Mouse (Mus musculus): ENCODE results near the gene Tspear. TPM values are rescaled to one million over a fixed set of nuclear protein-coding genes. Genes with fewer than 3 reads are reported as not detected.

Tspear gene
- polyA plus RNA-seq (2014; fragmentation: Nextera tagmentation; extraction: Ambion mirVana), result 1.4 and 1.5 TPM in 2 replicates

- H3K9ac ChIP-seq (replicated peaks; ENCODE audit: low read depth, low read length), result no peak within 1 kb of the TSS
- peaks cover 10% of the 10 kb centered on the region; the same call in 1 of the 2 replicates for H3K27me3 ChIP-seq (ENCODE audit: control insufficient read depth, insufficient read depth, low read length)
- H3K4me1 ChIP-seq (ENCODE audit: control insufficient read depth, insufficient read depth, low read length), result peaks cover 2% of the 10 kb centered on the region; the same call in 1 of the 2 replicates
- H3K27ac ChIP-seq (ENCODE audit: low read depth, low read length), result no peak within 1 kb of the TSS
- H3K4me3 ChIP-seq (ENCODE audit: low read depth, low read length), result no peak within 1 kb of the TSS
- no peak for ATAC-seq (ENCODE audit: low read depth)
- no peaks in the 10 kb centered on the region for H3K9me3 ChIP-seq (ENCODE audit: control insufficient read depth, low read length)
- no peaks in the 10 kb centered on the region for H3K36me3 ChIP-seq (ENCODE audit: control insufficient read depth, insufficient read depth, low read length)
- no peak within 1 kb of the TSS for H3K4me2 ChIP-seq (ENCODE audit: low read depth, low read length)
- 9% methylated on average over 22 of the region's 22 CpGs for WGBS
Measured at GRCm38 (mm10) chr10:77685895-77686664, at the start of gene Tspear. TSS of gene Tspear (plus strand) at chr10:77686569.

- Histone ChIP-seq H3K4me1 (ENCODE audit: control insufficient read depth, insufficient read depth, low read length) (no peaks in the 10 kb centered on the region; the same call in 1 of the 2 replicates), H3K9ac (replicated peaks; ENCODE audit: low read depth, low read length) (no peak overlapping the region), H3K9me3 (ENCODE audit: control insufficient read depth, low read length) (no peaks in the 10 kb centered on the region), H3K27ac (ENCODE audit: low read depth, low read length) (no peak overlapping the region), H3K27me3 (ENCODE audit: control insufficient read depth, insufficient read depth, low read length) (no peaks in the 10 kb centered on the region), H3K4me2 (ENCODE audit: low read depth, low read length) (no peak overlapping the region), H3K4me3 (ENCODE audit: low read depth, low read length) (no peak overlapping the region), H3K36me3 (ENCODE audit: control insufficient read depth, insufficient read depth, low read length) (peaks cover 19% of the 10 kb centered on the region)
- ATAC-seq (ENCODE audit: low read depth), result no peak
- 69% methylated on average over 6 of the region's 6 CpGs for WGBS
Measured at GRCm38 (mm10) chr10:77638956-77639355, 47.4 kb upstream of the Tspear start.

GRCm38 (mm10) chr10:77643160-77643559, 43.2 kb upstream of the Tspear start:
- H3K9me3 ChIP-seq (ENCODE audit: control insufficient read depth, low read length), result no peaks in the 10 kb centered on the region
- ATAC-seq (ENCODE audit: low read depth), result no peak

GRCm38 (mm10) chr10:77645571-77645970, 40.8 kb upstream of the Tspear start:
- Histone ChIP-seq H3K27me3 (ENCODE audit: control insufficient read depth, insufficient read depth, low read length) (no peaks in the 10 kb centered on the region), H3K4me2 (ENCODE audit: low read depth, low read length) (no peak overlapping the region), H3K36me3 (ENCODE audit: control insufficient read depth, insufficient read depth, low read length) (peaks cover 42% of the 10 kb centered on the region), H3K4me3 (ENCODE audit: low read depth, low read length) (no peak overlapping the region), H3K4me1 (ENCODE audit: control insufficient read depth, insufficient read depth, low read length) (0 out of 2 replicates have a peak, but pooled peaks cover 5% of the 10 kb centered on the region), H3K9ac (replicated peaks; ENCODE audit: low read depth, low read length) (no peak overlapping the region), H3K9me3 (ENCODE audit: control insufficient read depth, low read length) (no peaks in the 10 kb centered on the region), H3K27ac (ENCODE audit: low read depth, low read length) (no peak overlapping the region)
- ATAC-seq (ENCODE audit: low read depth), result no peak
- WGBS, result 88% methylated on average over 5 of the region's 5 CpGs

More at GRCm38 (mm10) chr10:77643160-77643559, 43.2 kb upstream of the Tspear start:
- H3K9ac ChIP-seq (replicated peaks; ENCODE audit: low read depth, low read length), result no peak overlapping the region
- H3K27ac ChIP-seq (ENCODE audit: low read depth, low read length), result no peak overlapping the region
- WGBS, result 82% methylated on average over 7 of the region's 7 CpGs
- H3K4me2 ChIP-seq (ENCODE audit: low read depth, low read length), result no peak overlapping the region
- no peak overlapping the region for H3K4me3 ChIP-seq (ENCODE audit: low read depth, low read length)
- H3K36me3 ChIP-seq (ENCODE audit: control insufficient read depth, insufficient read depth, low read length), result peaks cover 42% of the 10 kb centered on the region
- no peaks in the 10 kb centered on the region for H3K4me1 ChIP-seq (ENCODE audit: control insufficient read depth, insufficient read depth, low read length)
- H3K27me3 ChIP-seq (ENCODE audit: control insufficient read depth, insufficient read depth, low read length), result no peaks in the 10 kb centered on the region

- ATAC-seq (ENCODE audit: low read depth), result no peak
- WGBS, result 63% methylated on average over 1 of the region's 1 CpGs
Measured at GRCm38 (mm10) chr10:77647461-77647860, 38.9 kb upstream of the Tspear start.

GRCm38 (mm10) chr10:77647901-77648300, 38.5 kb upstream of the Tspear start:
- no peak overlapping the region for H3K4me2 ChIP-seq (ENCODE audit: low read depth, low read length)
- peaks cover 30% of the 10 kb centered on the region for H3K36me3 ChIP-seq (ENCODE audit: control insufficient read depth, insufficient read depth, low read length)
- no peak for ATAC-seq (ENCODE audit: low read depth)
- 88% methylated on average over 8 of the region's 8 CpGs for WGBS
- no peaks in the 10 kb centered on the region for H3K9me3 ChIP-seq (ENCODE audit: control insufficient read depth, low read length)
- 0 out of 2 replicates have a peak, but pooled peaks cover 5% of the 10 kb centered on the region for H3K4me1 ChIP-seq (ENCODE audit: control insufficient read depth, insufficient read depth, low read length)
- no peak overlapping the region for H3K4me3 ChIP-seq (ENCODE audit: low read depth, low read length)
- H3K27me3 ChIP-seq (ENCODE audit: control insufficient read depth, insufficient read depth, low read length), result no peaks in the 10 kb centered on the region
- no peak overlapping the region for H3K9ac ChIP-seq (replicated peaks; ENCODE audit: low read depth, low read length)
- no peak overlapping the region for H3K27ac ChIP-seq (ENCODE audit: low read depth, low read length)

More at GRCm38 (mm10) chr10:77647461-77647860, 38.9 kb upstream of the Tspear start:
- Histone ChIP-seq H3K27ac (ENCODE audit: low read depth, low read length) (no peak overlapping the region), H3K4me3 (ENCODE audit: low read depth, low read length) (no peak overlapping the region), H3K4me1 (ENCODE audit: control insufficient read depth, insufficient read depth, low read length) (0 out of 2 replicates have a peak, but pooled peaks cover 5% of the 10 kb centered on the region), H3K4me2 (ENCODE audit: low read depth, low read length) (no peak overlapping the region), H3K36me3 (ENCODE audit: control insufficient read depth, insufficient read depth, low read length) (peaks cover 32% of the 10 kb centered on the region), H3K9me3 (ENCODE audit: control insufficient read depth, low read length) (no peaks in the 10 kb centered on the region), H3K9ac (replicated peaks; ENCODE audit: low read depth, low read length) (no peak overlapping the region), H3K27me3 (ENCODE audit: control insufficient read depth, insufficient read depth, low read length) (no peaks in the 10 kb centered on the region)

GRCm38 (mm10) chr10:77652046-77652445, 34.3 kb upstream of the Tspear start:
- WGBS, result 91% methylated on average over 9 of the region's 9 CpGs
- no peaks in the 10 kb centered on the region for H3K27me3 ChIP-seq (ENCODE audit: control insufficient read depth, insufficient read depth, low read length)
- H3K4me3 ChIP-seq (ENCODE audit: low read depth, low read length), result no peak overlapping the region
- ATAC-seq (ENCODE audit: low read depth), result no peak
- H3K4me2 ChIP-seq (ENCODE audit: low read depth, low read length), result no peak overlapping the region
- H3K36me3 ChIP-seq (ENCODE audit: control insufficient read depth, insufficient read depth, low read length), result no peaks in the 10 kb centered on the region
- H3K27ac ChIP-seq (ENCODE audit: low read depth, low read length), result no peak overlapping the region
- H3K9ac ChIP-seq (replicated peaks; ENCODE audit: low read depth, low read length), result no peak overlapping the region
- H3K4me1 ChIP-seq (ENCODE audit: control insufficient read depth, insufficient read depth, low read length), result 0 out of 2 replicates have a peak, but pooled peaks cover 5% of the 10 kb centered on the region
- H3K9me3 ChIP-seq (ENCODE audit: control insufficient read depth, low read length), result no peaks in the 10 kb centered on the region

- no peak overlapping the region for H3K4me2 ChIP-seq (ENCODE audit: low read depth, low read length)
- 58% methylated on average over 15 of the region's 15 CpGs for WGBS
- H3K9ac ChIP-seq (replicated peaks; ENCODE audit: low read depth, low read length), result no peak overlapping the region
- no peak overlapping the region for H3K4me3 ChIP-seq (ENCODE audit: low read depth, low read length)
- H3K9me3 ChIP-seq (ENCODE audit: control insufficient read depth, low read length), result no peaks in the 10 kb centered on the region
- no peaks in the 10 kb centered on the region for H3K27me3 ChIP-seq (ENCODE audit: control insufficient read depth, insufficient read depth, low read length)
- H3K27ac ChIP-seq (ENCODE audit: low read depth, low read length), result no peak overlapping the region
- ATAC-seq (ENCODE audit: low read depth), result no peak
- no peaks in the 10 kb centered on the region for H3K36me3 ChIP-seq (ENCODE audit: control insufficient read depth, insufficient read depth, low read length)
- H3K4me1 ChIP-seq (ENCODE audit: control insufficient read depth, insufficient read depth, low read length), result no peaks in the 10 kb centered on the region
Measured at GRCm38 (mm10) chr10:77658286-77658994, 27.9 kb upstream of the Tspear start.
